Mouse (Mus musculus) spleen, adult 2 months (tissue): ENCODE data around the gene Gbx1.
A peak's percentile ranks its signal among the peaks of the same experiment; 100 is the strongest.

Experiments used
- CTCF ChIP-seq: fragments of 200-500 bp; IDR thresholded peaks from 2 replicates; pipeline ENCODE4 v1.5.1; 2011; ENCODE audit warnings: mild to moderate bottlenecking, inconsistent platforms; ENCODE audit not compliant: insufficient read depth, insufficient read length, insufficient replicate concordance; ENCODE audit errors: extremely low read depth
- POLR2A ChIP-seq: fragments of 200-500 bp; IDR thresholded peaks from 2 replicates; pipeline ENCODE4 v1.6.1; 2011; ENCODE audit warnings: low read depth, low read length, inconsistent platforms

DNA sequence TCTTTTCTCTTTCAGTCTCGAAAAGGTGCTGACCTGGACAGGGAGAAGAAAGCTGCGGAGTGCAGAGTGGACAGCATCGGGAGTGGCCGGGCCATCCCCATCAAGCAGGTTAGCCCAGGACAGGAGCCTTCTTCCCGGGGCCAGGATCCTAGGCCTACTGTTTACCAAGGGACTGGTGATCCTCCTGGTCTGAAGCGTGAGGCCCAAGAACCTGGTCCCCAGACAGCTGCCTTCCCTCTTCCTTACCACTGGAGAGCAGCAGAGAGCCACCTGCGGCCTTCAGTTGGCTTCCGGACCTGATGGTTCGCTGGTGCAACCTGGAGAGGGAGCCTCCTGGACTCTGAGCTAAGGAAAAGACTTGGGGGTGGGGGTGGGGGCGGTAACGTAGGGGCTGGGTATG, 43.7 kb downstream of the Gbx1 start:
- TF ChIP-seq CTCF: peak; percentile 75; the same call in 1 of the 2 replicates
- no peak for TF ChIP-seq POLR2A
